Comparison of ENCODE assay signal across 8 mouse cellular contexts in the genomic region with DNA sequence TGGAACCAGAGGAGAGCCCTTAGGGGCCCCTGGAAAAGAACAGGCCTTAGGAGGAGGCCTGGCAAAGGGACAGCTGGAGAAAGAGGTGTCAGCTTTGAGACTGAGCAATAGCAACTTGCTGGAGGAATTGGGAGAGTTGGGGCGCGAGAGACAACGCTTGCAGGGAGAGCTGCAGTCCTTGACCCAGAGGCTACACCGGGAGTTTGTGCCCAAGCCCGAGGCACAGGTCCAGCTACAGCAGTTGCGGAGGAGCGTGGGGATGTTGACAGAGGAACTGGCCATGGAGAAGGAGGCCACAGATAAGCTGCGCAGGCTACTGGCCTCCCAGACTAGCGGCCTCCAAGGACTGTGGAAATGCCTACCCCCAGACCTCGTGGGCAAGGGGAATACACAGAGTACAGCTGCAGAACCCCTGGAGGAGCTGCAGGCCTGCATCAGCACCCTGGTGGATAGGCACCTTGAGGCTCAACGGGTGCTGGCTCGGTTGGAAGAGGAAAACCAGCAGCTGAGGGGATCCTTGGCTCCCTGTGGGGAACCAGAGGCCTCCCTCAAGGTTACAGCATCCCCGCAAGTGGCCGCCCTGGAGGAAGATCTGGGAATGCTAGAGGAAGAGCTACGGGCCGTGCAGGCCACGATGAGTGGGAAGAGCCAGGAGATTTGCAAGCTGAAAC. TPM values are rescaled to one million over a fixed set of nuclear protein-coding genes. Genes with fewer than 3 reads are reported as not detected.
DNase-seq lines count a peak whose midpoint lies in the region; ATAC-seq and TF ChIP-seq lines count a peak whose summit lies in the region.
"Had no signal": no experiment of that assay in that cellular context is flagged by ENCODE, and none has a peak within 500 bp of the region (broad histone marks: within the 10 kb centered on the region; RNA-seq: fewer than 3 reads in every experiment).

No protein-coding gene starts in this region.

- peaks cover 5% of the 10 kb centered on the region; the same call in 1 of the 2 replicates for H3K27me3 ChIP-seq in neural tube, embryonic 11.5 days (ENCODE audit: control insufficient read depth, insufficient read depth, low read length)
- no peaks in the 10 kb centered on the region for H3K27me3 ChIP-seq in forebrain, embryonic 16.5 days (replicated peaks; ENCODE audit: control insufficient read depth, insufficient read depth, low read length)
- H3K27me3 ChIP-seq in limb, embryonic 15.5 days, result peaks cover 10% of the 10 kb centered on the region
- H3K27me3 ChIP-seq in kidney, adult 2 months (replicated peaks; ENCODE audit: control insufficient read depth, insufficient read depth, low read length), result no peaks in the 10 kb centered on the region; the same call in 1 of the 2 replicates

- no peak overlapping the region for H3K27ac ChIP-seq in neural tube, embryonic 11.5 days (ENCODE audit: low read depth, low read length)
- H3K27ac ChIP-seq in forebrain, embryonic 16.5 days (ENCODE audit: low read length), result no peak overlapping the region
- no peak overlapping the region for H3K27ac ChIP-seq in limb, embryonic 15.5 days
- H3K27ac ChIP-seq in kidney, adult 2 months (ENCODE audit: insufficient read depth, low read depth, low read length), result no peak overlapping the region

- H3K36me3 ChIP-seq in neural tube, embryonic 11.5 days (ENCODE audit: control insufficient read depth, insufficient read depth, low read length), result no peaks in the 10 kb centered on the region
- H3K36me3 ChIP-seq in forebrain, embryonic 16.5 days (ENCODE audit: control insufficient read depth, insufficient read depth), result no peaks in the 10 kb centered on the region
- no peaks in the 10 kb centered on the region for H3K36me3 ChIP-seq in limb, embryonic 15.5 days
- no peaks in the 10 kb centered on the region for H3K36me3 ChIP-seq in kidney, adult 2 months (ENCODE audit: control insufficient read depth, insufficient read depth, low read length)

- TF ChIP-seq POLR2A in kidney, adult 2 months (IDR thresholded peaks at IDR 0.05; ENCODE audit: low read depth, low read length), result no peak

- H3K9ac ChIP-seq in neural tube, embryonic 11.5 days (ENCODE audit: low read length), result peak overlapping the region; percentile 28; the same call in 1 of the 2 replicates
- peak overlapping the region; percentile 26; the same call in 1 of the 2 replicates for H3K9ac ChIP-seq in forebrain, embryonic 16.5 days (replicated peaks; ENCODE audit: low read depth, low read length)
- H3K9ac ChIP-seq in limb, embryonic 15.5 days, result peak overlapping the region; percentile 3; the same call in 1 of the 2 replicates

- no peaks in the 10 kb centered on the region for H3K4me1 ChIP-seq in neural tube, embryonic 11.5 days (ENCODE audit: control insufficient read depth, insufficient read depth, low read length)
- 0 out of 2 replicates have a peak, but pooled peaks cover 5% of the 10 kb centered on the region for H3K4me1 ChIP-seq in forebrain, embryonic 16.5 days (replicated peaks; ENCODE audit: control insufficient read depth, insufficient read depth, low read length)
- H3K4me1 ChIP-seq in limb, embryonic 15.5 days, result peaks cover 15% of the 10 kb centered on the region; the same call in 1 of the 2 replicates
- no peaks in the 10 kb centered on the region; the same call in 1 of the 2 replicates for H3K4me1 ChIP-seq in kidney, adult 2 months (ENCODE audit: control insufficient read depth, insufficient read depth, low read length)

- no peak for TF ChIP-seq CTCF in kidney, adult 2 months (conservative IDR thresholded peaks at IDR 0.05; ENCODE audit: insufficient read depth, insufficient read length, low read depth, low read length)

- no peaks in the 10 kb centered on the region for H3K9me3 ChIP-seq in neural tube, embryonic 11.5 days (ENCODE audit: control insufficient read depth, low read length)
- no peaks in the 10 kb centered on the region for H3K9me3 ChIP-seq in forebrain, embryonic 16.5 days (ENCODE audit: control insufficient read depth, low read length)
- no peaks in the 10 kb centered on the region for H3K9me3 ChIP-seq in limb, embryonic 15.5 days

- DNase-seq in neural tube, embryonic 11.5 days (ENCODE audit: low spot score), result no peak
- DNase-seq in neural tube, embryonic 10.5 days (ENCODE audit: extremely low spot score, low spot score), result no peak
- peak; percentile 52 for DNase-seq in testis, postnatal 14 days (ENCODE audit: low spot score)
- DNase-seq in layer of hippocampus, postnatal 25 days (ENCODE audit: extremely low spot score in 1 of 2, low spot score in 1 of 2), result no peak
- no peak for DNase-seq in kidney, adult 2 months
- DNase-seq: gastrocnemius, postnatal 10 days had no signal

- peak overlapping the region; percentile 22 for H3K4me2 ChIP-seq in neural tube, embryonic 11.5 days (ENCODE audit: low read depth)
- H3K4me2 ChIP-seq in forebrain, embryonic 16.5 days (ENCODE audit: low read length), result peak overlapping the region; percentile 35
- H3K4me2 ChIP-seq in limb, embryonic 15.5 days, result peak overlapping the region; percentile 40

- WGBS in neural tube, embryonic 11.5 days, result 53% methylated on average over 17 of the region's 17 CpGs
- 63% methylated on average over 17 of the region's 17 CpGs for WGBS in forebrain, embryonic 16.5 days
- WGBS in limb, embryonic 15.5 days, result 52% methylated on average over 17 of the region's 17 CpGs
- WGBS in kidney, adult 2 months, result 75% methylated on average over 17 of the region's 17 CpGs

- no peak for ATAC-seq in neural tube, embryonic 11.5 days (ENCODE audit: insufficient read depth, low FRiP score, low TSS enrichment)
- ATAC-seq in forebrain, embryonic 16.5 days, result no peak
- 0 out of 2 replicates have a peak, but pooled peaks have one; percentile 26 for ATAC-seq in limb, embryonic 15.5 days (ENCODE audit: insufficient number of reproducible peaks, low FRiP score, low TSS enrichment, low read depth)

- no peak overlapping the region for H3K4me3 ChIP-seq in neural tube, embryonic 11.5 days (ENCODE audit: low read depth, low read length)
- peak overlapping the region; percentile 28 for H3K4me3 ChIP-seq in forebrain, embryonic 16.5 days (replicated peaks; ENCODE audit: low read length)
- peak overlapping the region; percentile 30 for H3K4me3 ChIP-seq in limb, embryonic 15.5 days
- no peak overlapping the region for H3K4me3 ChIP-seq in kidney, adult 2 months (ENCODE audit: insufficient read depth, low read depth, low read length)

RNA-seq across cellular contexts. Expression of gene Pias3, which starts 11.9 kb away (rescaled TPM):
- polyA plus RNA-seq in neural tube, embryonic 11.5 days (2014; fragmentation: Nextera tagmentation; extraction: Ambion mirVana), result 30.3 and 35.2 TPM in 2 replicates
- 24.3 and 32.6 TPM in 2 replicates for polyA plus RNA-seq in forebrain, embryonic 16.5 days (2015; fragmentation: Nextera tagmentation; extraction: Ambion mirVana)
- 65.2 and 66.5 TPM in 2 replicates for polyA plus RNA-seq in limb, embryonic 15.5 days (2015; fragmentation: Nextera tagmentation; extraction: Ambion mirVana)
- total RNA-seq in layer of hippocampus, postnatal 25 days (2021), result 10 to 100 TPM; 24.6 to 27.0 TPM
- polyA plus RNA-seq in kidney, adult 2 months (2012; rRNA removed), result 21.0 and 23.2 TPM in 2 replicates

RNA-seq across cellular contexts. Expression of gene Ankrd35, which starts 14.4 kb away (rescaled TPM):
- 0.11 and 0.16 TPM in 2 replicates for polyA plus RNA-seq in neural tube, embryonic 11.5 days (2014; fragmentation: Nextera tagmentation; extraction: Ambion mirVana)
- 1.2 and 3.5 TPM in 2 replicates for polyA plus RNA-seq in forebrain, embryonic 16.5 days (2015; fragmentation: Nextera tagmentation; extraction: Ambion mirVana)
- polyA plus RNA-seq in limb, embryonic 15.5 days (2015; fragmentation: Nextera tagmentation; extraction: Ambion mirVana), result 11.4 and 12.8 TPM in 2 replicates
- total RNA-seq in layer of hippocampus, postnatal 25 days (2021), result 1 to 10 TPM; 5.3 to 6.2 TPM
- polyA plus RNA-seq in kidney, adult 2 months (2012; rRNA removed), result 0.38 and 0.45 TPM in 2 replicates

RNA-seq across cellular contexts. Expression of gene Nudt17, which starts 24.1 kb away (rescaled TPM):
- 12.7 and 14.3 TPM in 2 replicates for polyA plus RNA-seq in neural tube, embryonic 11.5 days (2014; fragmentation: Nextera tagmentation; extraction: Ambion mirVana)
- polyA plus RNA-seq in forebrain, embryonic 16.5 days (2015; fragmentation: Nextera tagmentation; extraction: Ambion mirVana), result 4.8 and 6.2 TPM in 2 replicates
- 16.8 and 17.9 TPM in 2 replicates for polyA plus RNA-seq in limb, embryonic 15.5 days (2015; fragmentation: Nextera tagmentation; extraction: Ambion mirVana)
- 10 to 100 TPM; 13.2 to 16.7 TPM for total RNA-seq in layer of hippocampus, postnatal 25 days (2021)
- 2.0 and 3.6 TPM in 2 replicates for polyA plus RNA-seq in kidney, adult 2 months (2012; rRNA removed)

RNA-seq across cellular contexts. Expression of gene Itga10, which starts 38.9 kb away (rescaled TPM):
- 0.72 and 0.86 TPM in 2 replicates for polyA plus RNA-seq in neural tube, embryonic 11.5 days (2014; fragmentation: Nextera tagmentation; extraction: Ambion mirVana)
- polyA plus RNA-seq in forebrain, embryonic 16.5 days (2015; fragmentation: Nextera tagmentation; extraction: Ambion mirVana), result 0.75 and 1.3 TPM in 2 replicates
- polyA plus RNA-seq in limb, embryonic 15.5 days (2015; fragmentation: Nextera tagmentation; extraction: Ambion mirVana), result 4.9 and 5.7 TPM in 2 replicates
- total RNA-seq in layer of hippocampus, postnatal 25 days (2021), result 1 to 10 TPM; 1.1 to 1.7 TPM
- 1.2 and 1.6 TPM in 2 replicates for polyA plus RNA-seq in kidney, adult 2 months (2012; rRNA removed)

RNA-seq across cellular contexts. Expression of gene Polr3c, which starts 43.1 kb away (rescaled TPM):
- polyA plus RNA-seq in neural tube, embryonic 11.5 days (2014; fragmentation: Nextera tagmentation; extraction: Ambion mirVana), result 38.4 and 43.7 TPM in 2 replicates
- polyA plus RNA-seq in forebrain, embryonic 16.5 days (2015; fragmentation: Nextera tagmentation; extraction: Ambion mirVana), result 32.2 and 33.9 TPM in 2 replicates
- 28.0 and 29.7 TPM in 2 replicates for polyA plus RNA-seq in limb, embryonic 15.5 days (2015; fragmentation: Nextera tagmentation; extraction: Ambion mirVana)
- 10 to 100 TPM; 24.7 to 24.9 TPM for total RNA-seq in layer of hippocampus, postnatal 25 days (2021)
- 32.2 and 34.6 TPM in 2 replicates for polyA plus RNA-seq in kidney, adult 2 months (2012; rRNA removed)

Comparison
In these comparisons a context has a peak if more than half of its experiments do, and no peak if none do; other contexts are left out.
1. H3K4me3 ChIP-seq: peak in forebrain, embryonic 16.5 days (single experiment) and limb, embryonic 15.5 days (single experiment); none in neural tube, embryonic 11.5 days (single experiment) and kidney, adult 2 months (single experiment).
2. Peak in every context shown above with its lines, with median percentiles within 50 percentile points of each other: H3K4me2 ChIP-seq and H3K9ac ChIP-seq.